Mouse (Mus musculus): Measurements from ENCODE around the gene Lingo4. TPM values are rescaled to one million over a fixed set of nuclear protein-coding genes. Genes with fewer than 3 reads are reported as not detected.
A peak's percentile ranks its signal among the peaks of the same experiment; 100 is the strongest.

The Lingo4 gene
- polyA plus RNA-seq, 1 experiment = not detected

DNA sequence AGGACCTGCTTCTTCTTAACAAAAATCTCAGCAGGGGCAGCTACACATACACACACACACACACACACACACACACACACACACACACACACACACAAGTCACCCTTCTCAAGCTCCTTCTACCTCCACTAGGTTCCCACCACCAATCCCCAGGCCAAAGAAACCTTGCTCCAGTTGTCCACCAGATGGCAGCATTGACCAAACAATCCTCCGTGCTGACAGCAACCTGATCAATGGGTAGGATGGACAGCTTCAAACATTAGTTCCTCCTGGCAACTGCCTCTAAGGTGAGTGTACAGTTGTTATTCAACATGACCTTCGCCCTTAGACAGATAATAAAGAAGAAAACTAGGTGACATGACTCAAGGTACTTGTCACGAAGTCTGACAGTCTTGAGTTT is 31.6 kb upstream of the Lingo4 start:
- Histone ChIP-seq H3ac (ENCODE audit: control insufficient read depth, insufficient read length) (no peak overlapping the region), H3K4me3 (no peak overlapping the region), H3K4me2 (ENCODE audit: low read depth) (no peak overlapping the region), H3K27me3 (ENCODE audit: control insufficient read depth, insufficient read depth, insufficient read length) (peaks cover 10% of the 10 kb centered on the region), H3K79me2 (ENCODE audit: control insufficient read depth, insufficient read depth) (no peaks in the 10 kb centered on the region), H3K36me3 (ENCODE audit: control insufficient read depth, insufficient read depth) (no peaks in the 10 kb centered on the region)
- TF ChIP-seq POLR2AphosphoS2 (IDR thresholded peaks at IDR 0.05; ENCODE audit: insufficient read length, low read depth) = no peak
- no peak for TF ChIP-seq CEBPB (IDR thresholded peaks at IDR 0.05; ENCODE audit: insufficient read depth, poor library complexity, severe bottlenecking)
- TF ChIP-seq E2F4 (IDR thresholded peaks at IDR 0.05; ENCODE audit: insufficient read depth) = no peak
- TF ChIP-seq USF1 (IDR thresholded peaks at IDR 0.05; ENCODE audit: low read depth) = no peak

- H3K4me3 ChIP-seq = no peak overlapping the region
- TF ChIP-seq MYOD1 (IDR thresholded peaks at IDR 0.05; ENCODE audit: control insufficient read depth in 1 of 3, insufficient read length in 2 of 3, low read depth in 2 of 3) (no peak), TCF12 (IDR thresholded peaks at IDR 0.05; ENCODE audit: insufficient read depth, poor library complexity, severe bottlenecking) (no peak), USF1 (IDR thresholded peaks at IDR 0.05; ENCODE audit: low read depth) (no peak), MYOG (IDR thresholded peaks at IDR 0.05; ENCODE audit: control insufficient read depth in 1 of 3, insufficient read depth in 1 of 3, insufficient read length in 2 of 3, low read depth in 2 of 3) (no peak), REST (IDR thresholded peaks at IDR 0.05; ENCODE audit: insufficient read depth, insufficient read length) (no peak), MAX (IDR thresholded peaks at IDR 0.05; ENCODE audit: low read depth) (no peak), E2F4 (IDR thresholded peaks at IDR 0.05; ENCODE audit: insufficient read depth) (no peak), TCF3 (IDR thresholded peaks at IDR 0.05; ENCODE audit: insufficient read length, low read depth) (no peak), POLR2AphosphoS2 (IDR thresholded peaks at IDR 0.05; ENCODE audit: insufficient read length, low read depth) (no peak)
- no peaks in the 10 kb centered on the region for H3K36me3 ChIP-seq (ENCODE audit: control insufficient read depth, insufficient read depth)
- H3K4me2 ChIP-seq (ENCODE audit: low read depth) = no peak overlapping the region
- peaks cover 10% of the 10 kb centered on the region for H3K27me3 ChIP-seq (ENCODE audit: control insufficient read depth, insufficient read depth, insufficient read length)
- no peaks in the 10 kb centered on the region for H3K79me2 ChIP-seq (ENCODE audit: control insufficient read depth, insufficient read depth)
- no peak overlapping the region for H3ac ChIP-seq (ENCODE audit: control insufficient read depth, insufficient read length)
Measured at GRCm38 (mm10) chr3:94367511-94367910, 30.8 kb upstream of the Lingo4 start.

DNA sequence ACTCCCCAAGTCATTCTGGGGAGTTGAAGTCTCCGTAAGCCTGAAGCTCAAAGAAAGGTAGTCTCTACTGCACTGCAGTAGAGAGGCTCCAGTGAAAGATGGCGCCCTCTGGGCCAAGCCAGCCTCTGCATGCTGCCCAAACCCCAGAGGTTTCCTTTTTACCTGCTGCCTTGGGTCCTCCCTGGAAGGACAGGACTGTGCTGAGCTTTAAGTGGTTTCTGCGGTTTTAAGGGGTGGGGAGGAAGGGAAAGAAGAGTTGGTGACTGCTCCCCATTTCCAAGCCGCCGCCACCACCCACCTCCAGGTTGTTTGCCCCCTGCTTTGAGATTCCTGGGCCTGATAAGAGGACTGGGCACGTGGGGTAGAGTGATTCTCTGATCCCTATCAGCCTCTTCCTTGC is 29.7 kb upstream of the Lingo4 start:
- H3K4me2 ChIP-seq (ENCODE audit: low read depth) = no peak overlapping the region
- no peak for TF ChIP-seq MYOG (IDR thresholded peaks at IDR 0.05; ENCODE audit: control insufficient read depth in 1 of 3, insufficient read depth in 1 of 3, insufficient read length in 2 of 3, low read depth in 2 of 3)
- TF ChIP-seq MYOD1 (IDR thresholded peaks at IDR 0.05; ENCODE audit: control insufficient read depth in 1 of 3, insufficient read length in 2 of 3, low read depth in 2 of 3) = no peak
- no peak for TF ChIP-seq TCF12 (IDR thresholded peaks at IDR 0.05; ENCODE audit: insufficient read depth, poor library complexity, severe bottlenecking)
- TF ChIP-seq MAX (IDR thresholded peaks at IDR 0.05; ENCODE audit: low read depth) = no peak
- TF ChIP-seq POLR2A (IDR thresholded peaks at IDR 0.05; ENCODE audit: insufficient read length, low read depth) = no peak
- TF ChIP-seq E2F4 (IDR thresholded peaks at IDR 0.05; ENCODE audit: insufficient read depth) = no peak
- TF ChIP-seq POLR2AphosphoS2 (IDR thresholded peaks at IDR 0.05; ENCODE audit: insufficient read length, low read depth) = no peak
- no peak for TF ChIP-seq CEBPB (IDR thresholded peaks at IDR 0.05; ENCODE audit: insufficient read depth, poor library complexity, severe bottlenecking)
- TF ChIP-seq SRF (IDR thresholded peaks at IDR 0.05; ENCODE audit: control insufficient read depth, insufficient read length, low read depth) = no peak
- TF ChIP-seq USF1 (IDR thresholded peaks at IDR 0.05; ENCODE audit: low read depth) = no peak
- H3K36me3 ChIP-seq (ENCODE audit: control insufficient read depth, insufficient read depth) = no peaks in the 10 kb centered on the region
- H3K4me3 ChIP-seq = no peak overlapping the region
- peaks cover 6% of the 10 kb centered on the region for H3K27me3 ChIP-seq (ENCODE audit: control insufficient read depth, insufficient read depth, insufficient read length)
- no peak overlapping the region for H3ac ChIP-seq (ENCODE audit: control insufficient read depth, insufficient read length)
- H3K79me2 ChIP-seq (ENCODE audit: control insufficient read depth, insufficient read depth) = no peaks in the 10 kb centered on the region

DNA sequence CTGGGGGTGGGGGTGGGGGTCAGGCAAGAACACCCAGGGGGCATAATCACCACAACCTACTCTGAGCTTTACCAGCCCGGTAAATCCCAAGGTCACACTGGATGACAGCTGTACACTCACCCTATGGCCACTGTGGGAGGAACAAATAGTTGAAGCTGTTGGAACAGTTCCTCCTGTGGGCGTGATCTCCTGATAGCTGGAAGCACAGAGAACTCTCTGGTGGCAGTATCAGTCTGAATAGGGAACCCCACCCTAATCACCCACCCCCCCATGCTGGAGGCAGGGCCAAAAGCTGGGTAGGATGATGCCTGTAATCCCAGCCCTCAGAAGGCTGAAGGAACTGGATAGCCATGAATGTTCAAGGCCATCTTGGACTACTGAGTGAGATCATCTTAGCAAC is 28.6 kb upstream of the Lingo4 start:
- TF ChIP-seq E2F4 (IDR thresholded peaks at IDR 0.05; ENCODE audit: insufficient read depth) (no peak), TCF3 (IDR thresholded peaks at IDR 0.05; ENCODE audit: insufficient read length, low read depth) (no peak), USF1 (IDR thresholded peaks at IDR 0.05; ENCODE audit: low read depth) (no peak), POLR2AphosphoS2 (IDR thresholded peaks at IDR 0.05; ENCODE audit: insufficient read length, low read depth) (no peak), POLR2A (IDR thresholded peaks at IDR 0.05; ENCODE audit: insufficient read length, low read depth) (no peak), CEBPB (IDR thresholded peaks at IDR 0.05; ENCODE audit: insufficient read depth, poor library complexity, severe bottlenecking) (no peak), SRF (IDR thresholded peaks at IDR 0.05; ENCODE audit: control insufficient read depth, insufficient read length, low read depth) (no peak), MYOD1 (IDR thresholded peaks at IDR 0.05; ENCODE audit: control insufficient read depth in 1 of 3, insufficient read length in 2 of 3, low read depth in 2 of 3) (peak in 2 of 3 experiments; percentile 39 to 72), REST (IDR thresholded peaks at IDR 0.05; ENCODE audit: insufficient read depth, insufficient read length) (no peak), MYOG (IDR thresholded peaks at IDR 0.05; ENCODE audit: control insufficient read depth in 1 of 3, insufficient read depth in 1 of 3, insufficient read length in 2 of 3, low read depth in 2 of 3) (peak in 1 of 3 experiments; percentile 35)

DNA sequence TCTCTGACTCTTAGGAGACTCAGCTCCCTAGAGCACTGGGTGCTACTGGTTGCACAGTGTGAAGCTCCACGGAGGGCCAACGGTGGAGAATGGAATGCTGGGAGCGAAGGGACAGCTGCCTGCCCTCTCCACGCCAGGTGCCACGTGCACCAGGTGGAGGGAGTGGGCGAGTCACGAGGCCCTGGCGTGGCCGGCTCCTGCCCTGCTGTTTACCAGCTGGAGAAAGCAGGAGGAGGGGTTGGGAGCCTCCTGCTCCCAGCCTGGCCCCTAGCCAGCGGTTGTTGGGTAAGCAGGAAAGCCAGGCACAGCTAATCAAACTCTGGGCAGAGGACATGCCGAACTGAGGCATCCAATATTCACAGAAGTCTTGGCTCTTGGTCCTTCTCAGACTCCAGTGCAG is 26.7 kb upstream of the Lingo4 start:
- Histone ChIP-seq H3K4me3 (no peak overlapping the region), H3K27me3 (ENCODE audit: control insufficient read depth, insufficient read depth, insufficient read length) (no peaks in the 10 kb centered on the region)
- peak in 2 of 3 experiments; percentile 37 to 92 for TF ChIP-seq MYOG (IDR thresholded peaks at IDR 0.05; ENCODE audit: control insufficient read depth in 1 of 3, insufficient read depth in 1 of 3, insufficient read length in 2 of 3, low read depth in 2 of 3)
- TF ChIP-seq MYOD1 (IDR thresholded peaks at IDR 0.05; ENCODE audit: control insufficient read depth in 1 of 3, insufficient read length in 2 of 3, low read depth in 2 of 3) = peak in 2 of 3 experiments; percentile 61 to 89
- peak; percentile 14 for TF ChIP-seq MAX (IDR thresholded peaks at IDR 0.05; ENCODE audit: low read depth)
- TF ChIP-seq TCF3 (IDR thresholded peaks at IDR 0.05; ENCODE audit: insufficient read length, low read depth) = peak; percentile 34
- no peak for TF ChIP-seq E2F4 (IDR thresholded peaks at IDR 0.05; ENCODE audit: insufficient read depth)

More for the DNA sequence above, 28.6 kb upstream of the Lingo4 start:
- no peaks in the 10 kb centered on the region for H3K36me3 ChIP-seq (ENCODE audit: control insufficient read depth, insufficient read depth)
- no peaks in the 10 kb centered on the region for H3K79me2 ChIP-seq (ENCODE audit: control insufficient read depth, insufficient read depth)
- no peak overlapping the region for H3K4me3 ChIP-seq
- no peak overlapping the region for H3K4me2 ChIP-seq (ENCODE audit: low read depth)
- no peak overlapping the region for H3ac ChIP-seq (ENCODE audit: control insufficient read depth, insufficient read length)
- no peaks in the 10 kb centered on the region for H3K27me3 ChIP-seq (ENCODE audit: control insufficient read depth, insufficient read depth, insufficient read length)

More for the DNA sequence above, 26.7 kb upstream of the Lingo4 start:
- no peak overlapping the region for H3K4me2 ChIP-seq (ENCODE audit: low read depth)
- H3ac ChIP-seq (ENCODE audit: control insufficient read depth, insufficient read length) = no peak overlapping the region
- no peaks in the 10 kb centered on the region for H3K79me2 ChIP-seq (ENCODE audit: control insufficient read depth, insufficient read depth)
- H3K36me3 ChIP-seq (ENCODE audit: control insufficient read depth, insufficient read depth) = no peaks in the 10 kb centered on the region
